Mouse (Mus musculus): ENCODE results near the gene Mobp.

Mobp gene

DNA sequence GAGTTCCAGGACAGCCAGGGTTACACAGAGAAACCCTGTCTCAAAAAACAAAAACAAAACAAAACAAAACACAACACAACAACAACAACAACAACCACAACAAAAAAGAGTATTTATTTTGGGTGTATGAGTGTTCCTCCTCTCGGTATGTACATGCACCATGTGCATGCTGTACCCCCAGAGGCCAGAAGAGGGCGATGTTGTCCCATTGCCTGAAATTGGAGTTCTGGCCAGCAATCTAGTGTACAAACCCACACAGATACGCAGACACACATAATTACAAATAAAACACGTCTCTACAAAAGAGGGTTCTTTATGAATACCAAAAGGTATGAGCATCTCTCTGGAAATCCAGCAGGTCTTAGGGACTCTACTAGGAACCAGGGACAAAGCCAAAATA lies 60.6 kb downstream of the Mobp start:
- DNase-seq (ENCODE audit: low read depth, low spot score), result peak; percentile 36

DNA sequence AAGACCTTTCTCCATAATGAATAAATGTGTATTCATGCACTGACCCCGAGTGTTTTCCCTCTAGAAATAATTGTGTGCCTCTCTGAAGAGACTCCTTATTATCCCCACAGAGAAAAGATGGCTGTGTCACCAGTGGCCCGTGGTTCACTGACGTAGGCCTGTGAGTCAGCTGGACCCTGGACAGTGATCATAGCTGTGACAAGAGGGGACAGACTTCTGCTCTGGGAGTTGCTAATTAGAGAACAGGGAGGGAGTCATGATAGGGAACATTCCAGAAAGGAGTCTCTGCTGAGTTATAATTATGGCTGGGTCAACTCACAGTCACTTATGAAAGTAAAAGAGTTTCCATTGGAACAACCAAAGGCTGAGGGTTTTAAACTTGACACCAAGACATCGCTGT lies 61.4 kb downstream of the Mobp start:
- DNase-seq (ENCODE audit: low read depth, low spot score), result no peak

DNA sequence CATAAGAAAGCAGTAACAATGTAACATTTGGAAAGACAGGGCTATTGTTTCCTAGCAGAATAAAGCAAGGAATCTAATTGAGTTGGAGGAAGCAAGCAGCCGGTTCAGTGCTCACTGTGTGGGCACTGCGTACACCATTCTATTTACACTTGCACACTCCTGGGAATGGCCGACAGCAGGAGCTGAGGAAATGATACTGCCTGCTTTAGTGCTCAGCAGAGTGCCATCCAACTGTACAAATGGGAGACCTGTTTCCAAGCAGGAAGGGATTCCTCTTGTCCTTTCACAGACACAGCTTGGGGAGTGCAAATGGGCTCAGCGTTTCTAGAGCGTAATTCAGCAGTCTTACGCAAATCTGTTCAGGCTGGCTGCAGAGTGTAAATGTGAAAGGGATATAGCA lies 63.4 kb downstream of the Mobp start:
- DNase-seq (ENCODE audit: low read depth, low spot score), result no peak

DNA sequence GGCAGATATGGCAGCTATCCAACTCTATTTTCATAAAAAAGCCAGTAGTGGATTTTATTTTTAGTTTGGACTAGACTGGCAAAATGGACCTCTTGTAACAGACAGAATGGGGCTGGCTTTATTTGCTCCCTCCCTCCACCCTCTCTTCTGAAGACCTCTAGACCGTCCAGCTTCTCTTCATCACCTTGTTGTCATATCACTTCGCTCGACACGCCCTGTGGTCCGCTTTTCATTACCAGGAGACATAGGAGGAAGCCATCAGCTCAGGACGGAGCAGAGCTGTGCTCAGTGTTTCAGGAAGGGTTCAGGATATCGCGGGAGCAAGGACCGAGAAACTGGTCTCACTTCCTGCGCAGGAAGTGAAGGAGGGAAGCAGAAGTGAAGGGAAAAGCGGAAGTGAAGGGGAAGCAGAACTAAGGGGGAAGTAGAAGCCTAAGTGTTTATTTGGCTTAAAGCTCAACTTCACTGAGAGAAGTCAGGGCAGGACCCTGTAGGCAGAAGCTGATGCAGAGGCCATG lies 65.5 kb downstream of the Mobp start:
- DNase-seq (ENCODE audit: low read depth, low spot score), result no peak

DNA sequence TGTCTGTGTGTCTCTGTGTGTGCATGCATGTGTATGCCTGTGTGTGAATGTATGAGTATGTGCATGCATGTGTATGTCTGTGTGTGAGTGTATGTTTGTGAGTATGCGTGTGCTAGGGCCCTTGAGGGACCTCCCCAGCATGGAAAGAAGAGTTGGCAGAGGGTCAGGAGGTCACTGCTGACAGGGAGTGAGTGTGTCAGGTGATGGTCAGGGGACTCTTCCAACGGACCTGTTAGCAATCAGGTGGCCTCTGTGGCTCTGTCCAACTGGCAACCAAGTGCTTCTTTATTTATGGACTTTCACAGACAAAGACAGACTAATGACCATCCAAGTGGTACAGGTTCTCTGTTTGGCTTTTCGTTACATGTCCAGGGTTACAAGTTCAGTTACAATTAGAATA lies 69.9 kb downstream of the Mobp start:
- DNase-seq (ENCODE audit: low read depth, low spot score), result no peak

Data from mesoderm, embryonic 11.5 days (tissue).